Mouse (Mus musculus): ENCODE results near the gene Lrrk2.

Lrrk2 gene

GRCm38 (mm10) chr15:91672645-91673568 is at the start of gene Lrrk2:
TSS of gene Lrrk2 (plus strand) at chr15:91673175.
- DNase-seq = peak; percentile 85 to 87

GRCm38 (mm10) chr15:91624475-91624874 is 48.5 kb upstream of the Lrrk2 start:
- no peak for DNase-seq

GRCm38 (mm10) chr15:91629137-91629536 is 43.8 kb upstream of the Lrrk2 start:
- peak in 1 of 2 experiments; percentile 23 for DNase-seq

GRCm38 (mm10) chr15:91632473-91632872 is 40.5 kb upstream of the Lrrk2 start:
- DNase-seq = no peak

GRCm38 (mm10) chr15:91633051-91633450 is 39.9 kb upstream of the Lrrk2 start:
- DNase-seq = no peak

- no peak for DNase-seq
Observed at GRCm38 (mm10) chr15:91633806-91634205, 39.2 kb upstream of the Lrrk2 start.

- no peak for DNase-seq
Observed at GRCm38 (mm10) chr15:91634236-91634635, 38.7 kb upstream of the Lrrk2 start.

GRCm38 (mm10) chr15:91641631-91642030 is 31.3 kb upstream of the Lrrk2 start:
- no peak for DNase-seq

GRCm38 (mm10) chr15:91642682-91643306 is 30.2 kb upstream of the Lrrk2 start:
- no peak for DNase-seq

GRCm38 (mm10) chr15:91643632-91644348 is 29.2 kb upstream of the Lrrk2 start:
- no peak for DNase-seq

GRCm38 (mm10) chr15:91650270-91650669 is 22.7 kb upstream of the Lrrk2 start:
- DNase-seq = no peak

GRCm38 (mm10) chr15:91651493-91651892 is 21.5 kb upstream of the Lrrk2 start:
- no peak for DNase-seq

- DNase-seq = no peak
Observed at GRCm38 (mm10) chr15:91658227-91658626, 14.7 kb upstream of the Lrrk2 start.

GRCm38 (mm10) chr15:91660277-91661078 is 12.5 kb upstream of the Lrrk2 start:
- no peak for DNase-seq

- no peak for DNase-seq
Observed at GRCm38 (mm10) chr15:91661079-91661369, 12.0 kb upstream of the Lrrk2 start.

- no peak for DNase-seq
Observed at GRCm38 (mm10) chr15:91664586-91665132, 8.3 kb upstream of the Lrrk2 start.

GRCm38 (mm10) chr15:91665530-91665929 is 7.4 kb upstream of the Lrrk2 start:
- no peak for DNase-seq

GRCm38 (mm10) chr15:91671216-91671615 is 1.8 kb upstream of the Lrrk2 start:
- no peak for DNase-seq

- DNase-seq = no peak
Observed at GRCm38 (mm10) chr15:91671987-91672386, 988 bp upstream of the Lrrk2 start.

GRCm38 (mm10) chr15:91673569-91673905 is 562 bp downstream of the Lrrk2 start:
- peak in 1 of 2 experiments; percentile 30 for DNase-seq

- no peak for DNase-seq
Observed at GRCm38 (mm10) chr15:91680116-91680515, 7.1 kb downstream of the Lrrk2 start.

GRCm38 (mm10) chr15:91685880-91686563 is 13.0 kb downstream of the Lrrk2 start:
- no peak for DNase-seq
